Mouse (Mus musculus) v-Abl transformed pro-B cells (cell line): ENCODE data around the gene Hs1bp3.

Source experiments
- in situ Hi-C, 2 experiments: fragments of 400-800 bp; cut with MboI; formaldehyde crosslinking; loops; one replicate each; pipeline ENCODE4 v1.15.1; 2025; ENCODE audit not compliant: unreplicated experiment in 2 of 2

Hs1bp3 gene

GRCm38 (mm10) chr12:8301011-8301814 lies 12.0 kb upstream of the Hs1bp3 start:
- in situ Hi-C loops, result loop anchor here in 1 of 2 experiments (10.0 kb wide), 1 partner anchor 66 kb away; no protein-coding TSS in a partner anchor

GRCm38 (mm10) chr12:8301841-8302431 lies 11.3 kb upstream of the Hs1bp3 start, which contains the start of gene Gdf7:
Gene Gdf7, minus strand, starts transcription at chr12:8301954.
- in situ Hi-C loops, result loop anchor here in 1 of 2 experiments (10.0 kb wide), 1 partner anchor 67 kb away; no protein-coding TSS in a partner anchor

GRCm38 (mm10) chr12:8305258-8305657 lies 8.0 kb upstream of the Hs1bp3 start:
- in situ Hi-C loops, result loop anchor here (5.0 to 10.0 kb wide), 3 partner anchors 70 to 313 kb away; no protein-coding TSS in a partner anchor

- in situ Hi-C loops, result loop anchor here (5.0 to 10.0 kb wide), 3 partner anchors 72 to 314 kb away; no protein-coding TSS in a partner anchor
Measured at GRCm38 (mm10) chr12:8306432-8306831, 6.8 kb upstream of the Hs1bp3 start.

GRCm38 (mm10) chr12:8306910-8307309 lies 6.3 kb upstream of the Hs1bp3 start:
- in situ Hi-C loops, result loop anchor here (5.0 to 10.0 kb wide), 3 partner anchors 72 to 315 kb away; no protein-coding TSS in a partner anchor

- in situ Hi-C loops, result loop anchor here in 1 of 2 experiments (10.0 kb wide), 1 partner anchor 694 kb away; no protein-coding TSS in a partner anchor
Measured at GRCm38 (mm10) chr12:8310992-8311391, 2.2 kb upstream of the Hs1bp3 start.

- in situ Hi-C loops, result loop anchor here in 1 of 2 experiments (10.0 kb wide), 1 partner anchor 693 kb away; no protein-coding TSS in a partner anchor
Measured at GRCm38 (mm10) chr12:8312266-8312665, 966 bp upstream of the Hs1bp3 start.

- in situ Hi-C loops, result loop anchor here in 1 of 2 experiments (10.0 kb wide), 1 partner anchor 691 kb away; no protein-coding TSS in a partner anchor
Measured at GRCm38 (mm10) chr12:8313773-8314172, 541 bp downstream of the Hs1bp3 start.

GRCm38 (mm10) chr12:8316541-8316940 lies 3.3 kb downstream of the Hs1bp3 start:
- in situ Hi-C loops, result loop anchor here in 1 of 2 experiments (10.0 kb wide), 1 partner anchor 688 kb away; no protein-coding TSS in a partner anchor

- in situ Hi-C loops, result loop anchor here (5.0 to 10.0 kb wide), 2 partner anchors 182 to 685 kb away; partner anchors contain the start of gene Rhob (in 2 of the 2)
Measured at GRCm38 (mm10) chr12:8320084-8320713, 7.0 kb downstream of the Hs1bp3 start.

GRCm38 (mm10) chr12:8321506-8321905 lies 8.3 kb downstream of the Hs1bp3 start:
- in situ Hi-C loops, result loop anchor here (5.0 to 10.0 kb wide), 2 partner anchors 181 to 683 kb away; partner anchors contain the start of gene Rhob (in 2 of the 2)

GRCm38 (mm10) chr12:8324086-8324485 lies 10.9 kb downstream of the Hs1bp3 start:
- in situ Hi-C loops, result loop anchor here (5.0 to 10.0 kb wide), 2 partner anchors 178 to 681 kb away; partner anchors contain the start of gene Rhob (in 2 of the 2)

- in situ Hi-C loops, result loop anchor here in 1 of 2 experiments (10.0 kb wide), 1 partner anchor 679 kb away; no protein-coding TSS in a partner anchor
Measured at GRCm38 (mm10) chr12:8325245-8325942, 12.2 kb downstream of the Hs1bp3 start.

GRCm38 (mm10) chr12:8325943-8326522 lies 12.8 kb downstream of the Hs1bp3 start:
- in situ Hi-C loops, result loop anchor here in 1 of 2 experiments (10.0 kb wide), 1 partner anchor 679 kb away; no protein-coding TSS in a partner anchor

- in situ Hi-C loops, result loop anchor here in 1 of 2 experiments (10.0 kb wide), 1 partner anchor 678 kb away; no protein-coding TSS in a partner anchor
Measured at GRCm38 (mm10) chr12:8326825-8327674, 13.8 kb downstream of the Hs1bp3 start.

GRCm38 (mm10) chr12:8327675-8328053 lies 14.4 kb downstream of the Hs1bp3 start:
- in situ Hi-C loops, result loop anchor here in 1 of 2 experiments (10.0 kb wide), 1 partner anchor 677 kb away; no protein-coding TSS in a partner anchor

- in situ Hi-C loops, result loop anchor here in 1 of 2 experiments (10.0 kb wide), 1 partner anchor 676 kb away; no protein-coding TSS in a partner anchor
Measured at GRCm38 (mm10) chr12:8329236-8329635, 16.0 kb downstream of the Hs1bp3 start.
